Mouse (Mus musculus) mouse embryonic stem cell (cell line): ENCODE data around the gene Med17.

Source experiments
- in situ Hi-C, 2 experiments: fragments of 300-500 bp; cut with MboI; formaldehyde crosslinking; loops; 1 replicate in 1 of 2; 3 replicates in 1 of 2; pipeline ENCODE4 v1.14.3; 2019 to 2020; ENCODE audit warnings: low sequenced_read_pairs in 2 of 2, low pct_unique_long_range_greater_than_20kb in 1 of 2, mixed read lengths in 1 of 2; ENCODE audit not compliant: unreplicated experiment in 1 of 2

Med17 gene

DNA sequence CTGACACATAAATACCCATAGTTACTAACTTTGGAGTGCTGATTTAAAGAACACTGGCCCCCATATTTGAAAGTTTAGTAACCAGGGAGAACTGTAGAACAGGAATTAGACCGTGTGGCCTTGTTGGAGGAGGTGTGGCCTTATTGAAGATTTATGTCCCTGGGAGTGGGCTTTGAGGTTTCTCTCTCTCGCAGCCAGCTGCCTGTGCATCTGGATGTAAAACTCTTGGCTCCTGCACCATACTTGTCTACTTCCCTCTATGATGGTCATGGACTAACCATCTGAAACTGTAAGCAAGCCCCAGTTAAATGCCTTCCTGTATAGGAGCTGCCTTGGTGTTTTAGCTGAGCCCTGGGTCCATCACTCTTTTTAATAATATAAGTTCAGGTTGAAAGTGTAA is 18.7 kb upstream of the Med17 start:
- in situ Hi-C loops = no loop called here

GRCm38 (mm10) chr9:15297112-15297511 is 17.4 kb upstream of the Med17 start:
- in situ Hi-C loops = no loop called here

- in situ Hi-C loops = no loop called here
These were observed 9.5 kb upstream of the Med17 start for GRCm38 (mm10) chr9:15289251-15289650.

GRCm38 (mm10) chr9:15288402-15288801 is 8.7 kb upstream of the Med17 start:
- in situ Hi-C loops = no loop called here

DNA sequence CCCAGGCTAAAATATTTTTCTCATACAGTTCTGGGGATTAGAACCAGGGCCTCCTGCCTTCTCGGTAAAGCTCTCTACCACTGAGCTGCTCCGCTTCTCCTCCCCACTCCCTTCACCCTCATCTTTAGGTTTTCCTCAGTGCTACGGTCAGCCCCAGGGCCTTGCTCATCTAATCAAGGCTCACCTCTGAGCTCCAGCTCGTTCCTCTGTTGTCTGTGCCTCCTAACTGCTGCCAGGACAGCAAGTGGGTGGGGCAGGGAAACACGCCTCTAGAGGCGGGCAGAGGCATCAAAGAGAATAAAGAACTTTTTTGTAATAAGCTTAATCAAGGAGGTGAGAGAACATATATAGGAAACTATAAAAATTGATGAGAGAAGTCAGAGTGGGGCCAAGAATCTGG is 8.1 kb upstream of the Med17 start:
- in situ Hi-C loops = no loop called here

- in situ Hi-C loops = no loop called here
These were observed 5.7 kb upstream of the Med17 start for GRCm38 (mm10) chr9:15285443-15285842.

DNA sequence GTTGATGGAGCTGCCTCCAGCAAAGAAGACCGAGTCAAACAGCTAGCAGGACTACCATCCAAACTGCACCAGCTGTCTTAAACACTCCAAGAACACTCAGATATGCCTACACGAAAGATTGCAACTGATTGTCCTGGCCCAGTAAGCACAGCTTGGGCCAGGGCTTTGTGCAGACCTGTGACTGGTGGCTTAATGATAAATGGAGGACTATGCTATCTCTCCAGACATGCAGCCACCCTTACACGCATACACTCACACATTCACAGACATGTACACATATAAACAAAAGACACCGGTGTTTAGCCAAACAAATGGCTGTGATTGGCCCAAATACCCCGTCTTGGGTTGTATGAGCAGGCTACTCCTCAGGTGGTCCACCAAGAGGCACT is 754 bp upstream of the Med17 start:
- in situ Hi-C loops = no loop called here

DNA sequence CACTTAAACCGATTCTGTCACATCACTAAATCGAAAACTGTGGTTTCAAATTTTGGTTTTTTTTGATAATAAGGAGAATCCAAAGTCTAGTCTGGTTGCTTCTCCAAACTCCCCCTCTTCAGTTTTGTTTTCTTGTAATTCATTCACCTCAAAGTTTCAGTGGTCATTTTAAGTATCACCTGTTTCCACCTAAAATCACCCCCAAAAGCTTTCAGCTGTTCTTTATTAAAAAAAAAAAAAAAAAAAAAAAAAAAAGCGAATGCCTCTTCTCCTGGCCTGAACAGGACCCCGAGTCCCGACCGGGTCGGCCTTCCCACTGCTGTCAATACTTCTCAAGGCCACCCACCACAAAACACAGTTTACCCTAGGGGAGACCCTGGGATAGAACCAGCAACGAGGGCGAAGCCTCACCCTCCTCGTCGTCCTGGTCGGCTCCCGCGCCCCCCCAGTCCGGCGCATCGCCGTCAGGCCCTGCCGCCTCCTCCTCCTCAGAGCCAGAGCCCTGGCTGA is 537 bp downstream of the Med17 start:
- in situ Hi-C loops = no loop called here

DNA sequence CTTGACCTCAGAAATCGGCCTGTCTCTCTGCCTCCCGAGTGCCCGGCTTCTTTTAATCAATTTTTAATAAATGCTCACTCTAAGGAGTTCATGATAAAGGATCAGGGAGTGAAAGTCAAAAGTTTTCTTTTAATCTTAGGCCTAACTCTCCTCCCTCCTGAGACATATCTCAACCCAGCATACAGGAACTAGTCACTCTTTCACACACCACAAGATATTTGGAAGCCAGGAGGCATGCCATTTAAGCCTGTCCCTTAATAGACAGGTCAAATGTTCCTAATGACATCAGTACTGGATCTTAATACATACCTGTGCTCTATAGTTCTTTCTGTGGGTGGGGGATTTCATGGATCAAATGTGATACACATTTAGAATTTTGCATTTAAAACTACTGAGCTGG is 1.4 kb downstream of the Med17 start:
- in situ Hi-C loops = no loop called here

DNA sequence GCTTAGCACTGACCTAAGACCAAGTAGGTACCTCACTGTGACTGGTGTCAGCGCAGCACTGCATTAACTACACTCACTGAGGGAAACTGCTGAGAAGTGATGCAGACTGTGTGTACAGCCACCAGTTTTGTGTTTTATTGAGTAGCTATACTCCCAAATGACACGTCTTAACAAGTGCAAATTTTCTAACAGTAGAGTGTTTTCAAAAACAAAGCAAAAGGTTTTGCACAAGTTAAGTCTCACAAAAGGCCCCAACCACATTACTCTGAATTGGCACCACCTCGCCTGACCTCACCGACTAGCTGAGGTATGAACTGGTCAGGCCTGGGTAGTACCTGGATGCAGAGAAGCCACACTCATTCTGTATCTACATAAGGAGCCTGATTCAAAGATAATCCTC is 2.9 kb downstream of the Med17 start:
- in situ Hi-C loops = no loop called here

DNA sequence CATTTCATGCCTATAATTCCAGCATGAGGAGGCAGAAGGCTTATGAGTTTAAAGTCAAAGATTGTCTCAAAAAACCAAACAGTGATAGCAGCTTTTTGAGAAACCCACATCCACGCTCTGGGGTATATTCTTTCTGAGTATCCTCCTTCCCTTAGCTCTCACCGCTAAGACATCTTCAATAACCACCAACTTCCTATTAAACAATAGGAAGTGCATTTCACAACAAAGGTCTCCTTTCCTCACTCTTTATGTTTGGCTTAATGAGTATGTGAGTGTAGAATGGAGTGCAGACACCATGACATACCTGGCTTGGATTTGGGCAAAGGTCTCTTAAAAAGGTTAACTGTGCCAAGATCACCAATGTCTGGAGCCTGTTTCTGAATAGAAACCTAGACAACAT is 5.8 kb downstream of the Med17 start:
- in situ Hi-C loops = no loop called here

DNA sequence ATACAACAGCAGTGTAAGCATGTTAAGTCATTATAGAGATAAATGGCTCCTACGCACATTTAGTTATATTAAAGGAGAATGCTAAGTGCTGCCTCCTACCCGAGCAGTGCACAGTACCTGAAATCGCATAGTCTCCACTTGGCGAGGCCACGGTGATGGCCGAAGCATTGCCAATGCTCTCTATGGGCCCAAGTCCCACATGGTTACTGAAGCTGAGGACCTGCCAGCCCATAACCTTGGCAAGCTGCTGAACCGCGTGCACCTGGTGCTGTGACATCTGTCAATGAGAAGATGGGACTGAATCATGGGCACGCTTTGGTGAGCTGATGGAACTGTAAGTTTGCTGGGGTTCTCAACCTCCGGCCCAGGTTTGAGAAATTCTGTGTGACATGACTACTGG is 16.2 kb downstream of the Med17 start:
- in situ Hi-C loops = no loop called here

DNA sequence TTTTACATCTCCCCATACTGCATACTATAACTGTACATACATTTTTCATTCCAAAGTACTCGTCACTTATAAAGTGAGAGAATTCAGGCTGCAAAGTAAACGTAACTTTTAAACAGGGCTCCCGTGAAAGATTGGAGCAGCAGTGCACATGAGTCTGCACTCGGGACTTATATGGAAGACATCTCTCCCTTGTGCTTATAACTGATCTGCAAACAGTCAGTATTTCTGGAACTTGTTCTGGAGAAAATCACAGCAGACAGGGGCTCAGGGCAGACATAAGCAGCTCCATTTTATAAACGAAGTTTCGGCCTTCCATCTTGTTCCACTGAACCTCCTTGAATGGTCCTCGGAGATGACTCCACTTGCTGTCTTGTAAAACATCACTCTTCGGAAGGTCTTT is 17.8 kb downstream of the Med17 start:
- in situ Hi-C loops = no loop called here

- in situ Hi-C loops = no loop called here
These were observed 23.5 kb downstream of the Med17 start for GRCm38 (mm10) chr9:15256214-15256613.

GRCm38 (mm10) chr9:15254501-15254900 is 25.2 kb downstream of the Med17 start:
- in situ Hi-C loops = no loop called here

DNA sequence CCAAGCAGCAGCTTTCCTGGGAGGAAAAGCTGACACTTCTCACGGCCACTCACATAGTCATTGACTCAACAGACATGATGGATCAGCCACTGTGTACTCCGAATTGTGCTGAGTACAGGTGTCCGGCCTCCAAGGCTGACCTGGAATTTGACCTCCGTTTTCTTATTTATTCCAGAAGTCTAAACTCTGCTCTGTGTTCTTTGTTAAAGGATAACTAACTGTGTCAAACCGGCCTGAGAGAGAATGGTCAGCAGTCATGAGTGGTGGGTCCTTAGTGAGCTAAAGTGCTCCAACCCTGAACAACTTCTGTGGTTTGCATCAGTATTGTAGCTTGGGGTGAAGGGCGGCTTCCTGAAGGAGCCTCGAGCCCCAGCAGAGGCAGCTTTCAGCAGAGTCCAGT is 27.5 kb downstream of the Med17 start:
- in situ Hi-C loops = no loop called here

GRCm38 (mm10) chr9:15250376-15250775 is 29.4 kb downstream of the Med17 start:
- in situ Hi-C loops = no loop called here

- in situ Hi-C loops = no loop called here
These were observed 34.2 kb downstream of the Med17 start for GRCm38 (mm10) chr9:15245319-15246075.

GRCm38 (mm10) chr9:15242130-15242529 is 37.6 kb downstream of the Med17 start:
- in situ Hi-C loops = no loop called here

DNA sequence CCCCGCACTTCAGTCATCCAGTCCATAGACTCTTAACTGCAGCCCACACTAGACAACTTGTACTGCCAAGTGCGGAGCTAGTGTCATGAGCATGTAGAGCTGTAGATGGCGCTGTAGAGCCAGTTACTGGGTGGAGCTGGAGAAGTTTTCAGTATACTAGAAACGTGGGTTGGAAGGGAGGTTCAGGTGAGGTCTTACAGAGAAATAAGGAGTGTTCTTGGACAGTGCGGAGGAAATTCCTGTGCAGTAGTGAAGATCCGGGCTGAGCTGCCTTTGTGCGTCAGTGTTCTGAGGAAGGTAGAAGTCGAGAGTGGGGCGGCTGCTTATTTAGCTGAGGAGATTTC is 38.2 kb downstream of the Med17 start:
- in situ Hi-C loops = no loop called here
